Mouse (Mus musculus) left cerebral cortex, postnatal 14 days (tissue): ENCODE measurements around the gene Mfsd2a. TPM values are rescaled to one million over a fixed set of nuclear protein-coding genes. Genes with fewer than 3 reads are reported as not detected.

ENCODE experiments used
- DNase-seq, 2 experiments: peaks; one replicate each; pipeline ENCODE4 v3.0.0; 2021 to 2022; ENCODE audit warnings: low spot score in 2 of 2, mixed read lengths in 1 of 2
- intact Hi-C: fragments of 180-260 bp; cut with DNase I; formaldehyde crosslinking; loops from one replicate; pipeline ENCODE4 v1.15.1; 2025
- total RNA-seq, 2 experiments: library from RNA; stranded (reverse); gene quantifications; 2 replicates each; pipeline ENCODE4 v1.2.3; 2021

Gene Mfsd2a
- total RNA-seq, 2 experiments from 2014 or later, result 57.2 to 63.3 TPM

GRCm38 (mm10) chr4:122981930-122982329, 20.9 kb upstream of the Mfsd2a start:
- intact Hi-C loops, result loop anchor here (5.0 kb wide), 1 partner anchor 70 kb away; no protein-coding TSS in a partner anchor

DNA sequence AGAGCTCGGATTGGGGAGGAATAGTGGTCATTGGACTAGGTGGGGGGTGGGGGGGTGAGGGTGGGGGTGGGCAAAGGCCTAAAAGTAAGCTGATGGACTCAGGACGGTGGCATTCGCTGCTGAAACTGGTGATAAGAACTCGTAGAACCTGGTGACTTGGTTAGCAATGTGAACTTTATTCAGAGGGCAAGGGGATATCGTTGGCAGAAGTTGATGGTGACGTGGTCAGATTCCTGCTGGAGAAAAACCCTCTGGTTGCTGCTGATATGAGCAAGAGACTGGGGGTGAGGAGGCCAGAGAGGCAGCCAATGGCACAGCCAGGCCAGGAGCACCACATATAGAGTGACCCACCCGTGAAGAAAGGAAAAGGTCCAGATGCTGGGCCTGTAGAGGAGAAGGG, 20.2 kb upstream of the Mfsd2a start:
- DNase-seq, result no peak
- intact Hi-C loops, result loop anchor here (5.0 kb wide), 1 partner anchor 69 kb away; no protein-coding TSS in a partner anchor

More at GRCm38 (mm10) chr4:122981930-122982329, 20.9 kb upstream of the Mfsd2a start:
- no peak for DNase-seq

DNA sequence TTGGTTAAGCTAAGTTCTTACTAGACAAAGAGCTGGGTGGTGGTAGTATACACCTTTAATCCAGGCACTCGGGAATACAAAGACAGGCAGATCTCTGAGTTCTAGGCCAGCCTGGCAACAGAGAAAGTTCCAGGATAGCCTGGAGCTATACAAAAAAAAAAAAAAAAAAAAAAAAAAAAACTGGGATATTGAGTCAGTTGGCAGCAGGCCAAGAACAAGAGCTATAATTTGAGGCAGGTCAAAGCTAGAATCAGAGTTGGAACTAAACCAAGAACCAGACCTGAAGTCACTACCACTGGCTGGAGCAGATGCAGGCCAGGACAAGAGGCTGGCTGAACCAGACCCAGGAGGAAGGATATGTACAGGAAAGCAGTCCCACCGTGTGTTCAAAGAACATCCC, 19.7 kb upstream of the Mfsd2a start:
- no peak for DNase-seq
- intact Hi-C loops, result loop anchor here (5.0 kb wide), 1 partner anchor 68 kb away; no protein-coding TSS in a partner anchor

DNA sequence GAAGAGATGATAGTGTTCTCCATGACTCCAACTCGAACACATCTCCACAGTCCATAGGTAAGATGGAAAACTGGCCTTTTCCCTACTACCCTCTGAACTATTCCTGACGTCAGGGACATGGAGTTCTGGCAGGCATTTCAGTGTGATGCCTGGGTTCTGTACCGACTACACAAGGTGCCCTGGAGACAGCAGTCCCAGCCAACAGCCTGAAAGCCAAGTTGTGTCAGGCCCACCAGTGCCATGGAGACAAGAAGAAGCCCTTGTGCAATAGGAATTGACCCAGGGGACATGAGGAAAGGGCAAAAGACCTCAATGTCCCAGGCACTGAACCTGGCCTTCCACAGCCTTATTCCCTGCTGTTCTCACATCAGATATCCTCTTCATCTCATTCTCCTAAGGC, 18.8 kb upstream of the Mfsd2a start:
- DNase-seq, result no peak
- intact Hi-C loops, result loop anchor here (5.0 kb wide), 1 partner anchor 68 kb away; no protein-coding TSS in a partner anchor

GRCm38 (mm10) chr4:122978850-122979249, 17.9 kb upstream of the Mfsd2a start:
- intact Hi-C loops, result no loop called here
- no peak for DNase-seq

DNA sequence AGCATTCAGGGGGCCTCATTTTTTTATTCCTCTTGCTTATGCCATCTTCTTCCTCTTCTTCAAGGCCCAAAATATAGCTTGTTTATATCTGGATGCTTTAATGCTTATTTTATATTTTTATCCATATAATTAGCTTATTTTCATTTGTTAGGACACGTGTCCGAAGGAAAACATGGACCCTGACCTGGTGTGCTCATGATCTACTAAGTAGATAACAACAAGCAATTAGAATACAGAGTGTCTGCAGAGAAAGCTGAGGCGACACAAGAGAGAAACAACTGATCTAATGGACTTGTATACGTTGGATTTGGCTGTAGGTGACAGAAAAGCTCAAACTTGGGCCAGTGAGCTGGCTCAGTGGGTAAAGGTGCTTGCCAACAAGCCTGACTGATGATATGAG, 15.9 kb upstream of the Mfsd2a start:
- DNase-seq, result no peak
- intact Hi-C loops, result no loop called here

DNA sequence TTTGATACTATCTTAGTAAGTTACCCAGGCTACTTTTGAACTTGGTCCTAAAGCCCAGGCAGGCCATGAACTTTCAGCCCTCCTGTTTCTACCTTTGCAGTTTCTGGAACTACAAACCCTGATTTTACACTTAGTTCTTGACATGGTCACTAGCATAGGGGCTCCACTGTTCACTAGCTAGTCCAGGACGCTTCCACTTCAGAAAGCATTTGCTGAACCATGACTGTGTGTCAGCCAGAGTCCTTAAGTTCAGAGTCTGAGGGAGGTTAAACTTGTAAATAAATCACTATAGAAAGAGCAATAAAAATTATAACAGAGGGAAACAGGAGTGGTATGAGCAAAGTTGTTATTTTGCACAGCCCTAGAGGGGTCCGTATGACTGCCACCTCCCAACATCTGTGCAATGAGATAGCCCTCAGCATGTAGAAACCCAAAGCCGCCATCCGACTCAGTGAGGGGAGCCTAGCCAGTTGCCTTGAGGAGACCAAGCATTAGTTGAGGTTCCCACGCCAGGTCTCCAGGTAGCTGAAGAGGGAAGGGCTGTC, 14.1 kb upstream of the Mfsd2a start:
- DNase-seq, result no peak
- intact Hi-C loops, result no loop called here

- no peak for DNase-seq
- intact Hi-C loops, result no loop called here
These were observed 11.1 kb upstream of the Mfsd2a start for GRCm38 (mm10) chr4:122972056-122972455.

GRCm38 (mm10) chr4:122971646-122972045, 10.7 kb upstream of the Mfsd2a start:
- intact Hi-C loops, result no loop called here
- DNase-seq, result no peak

- DNase-seq, result no peak
- intact Hi-C loops, result no loop called here
These were observed 10.2 kb upstream of the Mfsd2a start for GRCm38 (mm10) chr4:122971191-122971590.

GRCm38 (mm10) chr4:122968106-122968505, 7.1 kb upstream of the Mfsd2a start:
- intact Hi-C loops, result no loop called here
- DNase-seq, result no peak

DNA sequence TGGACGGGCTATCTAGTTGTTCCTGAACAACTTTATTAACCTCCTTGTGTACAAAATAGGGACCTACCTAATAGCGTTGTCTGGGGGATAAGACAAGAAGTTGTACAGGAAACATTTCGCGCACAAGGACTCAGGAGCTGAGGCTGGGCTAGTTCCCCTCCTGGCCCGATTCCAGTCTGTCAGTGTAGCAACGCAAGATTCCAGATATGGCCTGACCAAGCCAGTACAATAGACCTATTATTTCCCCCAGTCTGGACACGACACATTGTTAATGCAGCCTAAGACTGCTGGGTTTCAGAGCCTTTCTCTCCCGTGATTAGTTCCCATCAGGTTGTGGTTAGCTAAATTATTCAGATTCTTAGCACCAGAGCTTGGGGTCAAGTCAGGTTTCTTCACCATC, 1.8 kb upstream of the Mfsd2a start:
- DNase-seq, result no peak
- intact Hi-C loops, result no loop called here

DNA sequence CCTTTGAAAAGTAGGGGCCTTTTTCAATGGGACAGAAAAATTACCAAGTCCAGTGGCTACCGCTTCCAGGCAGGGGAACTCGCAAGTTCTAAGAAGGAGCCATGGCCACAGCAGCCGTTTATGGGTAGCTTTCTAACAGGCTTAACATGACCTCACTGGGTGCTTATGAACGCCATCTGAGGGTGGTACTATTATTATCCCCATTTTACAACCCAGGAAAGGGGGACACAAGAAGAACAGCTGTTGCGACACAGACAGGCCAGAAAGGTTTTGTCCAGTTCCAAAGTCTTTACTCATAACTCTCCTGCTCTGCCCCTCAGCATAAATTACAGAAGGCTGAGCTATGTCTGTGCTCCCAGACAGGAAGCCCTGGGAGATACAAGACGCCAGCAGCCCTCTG, 601 bp upstream of the Mfsd2a start:
- no peak for DNase-seq
- intact Hi-C loops, result no loop called here

GRCm38 (mm10) chr4:122960321-122961099, 478 bp downstream of the Mfsd2a start:
- intact Hi-C loops, result no loop called here
- DNase-seq, result no peak

DNA sequence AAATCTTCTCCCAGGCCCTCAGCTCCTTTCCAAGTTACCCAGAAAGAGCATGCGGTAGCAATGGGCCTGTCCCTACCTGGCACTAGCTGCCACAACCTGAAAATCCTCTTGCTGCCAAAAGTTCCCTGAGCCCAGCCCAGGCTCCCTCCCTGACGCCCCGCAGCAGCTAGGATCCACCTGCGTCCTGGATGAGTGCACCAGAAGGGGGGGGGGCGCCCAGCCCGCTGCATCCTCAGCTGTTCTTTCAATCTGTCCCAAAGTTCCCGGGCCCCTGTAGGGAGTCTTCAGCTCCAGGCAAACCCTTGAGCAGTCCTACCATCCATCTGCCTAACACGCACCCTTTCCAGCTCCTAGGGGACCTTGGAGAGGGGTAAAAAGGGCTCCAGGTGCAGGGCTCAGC, 1.2 kb downstream of the Mfsd2a start:
- intact Hi-C loops, result no loop called here
- DNase-seq, result no peak

- intact Hi-C loops, result no loop called here
- DNase-seq, result peak; percentile 65 to 86
These were observed 2.4 kb downstream of the Mfsd2a start for GRCm38 (mm10) chr4:122958491-122959031.

- intact Hi-C loops, result no loop called here
- no peak for DNase-seq
These were observed 4.7 kb downstream of the Mfsd2a start for GRCm38 (mm10) chr4:122956301-122956700.

DNA sequence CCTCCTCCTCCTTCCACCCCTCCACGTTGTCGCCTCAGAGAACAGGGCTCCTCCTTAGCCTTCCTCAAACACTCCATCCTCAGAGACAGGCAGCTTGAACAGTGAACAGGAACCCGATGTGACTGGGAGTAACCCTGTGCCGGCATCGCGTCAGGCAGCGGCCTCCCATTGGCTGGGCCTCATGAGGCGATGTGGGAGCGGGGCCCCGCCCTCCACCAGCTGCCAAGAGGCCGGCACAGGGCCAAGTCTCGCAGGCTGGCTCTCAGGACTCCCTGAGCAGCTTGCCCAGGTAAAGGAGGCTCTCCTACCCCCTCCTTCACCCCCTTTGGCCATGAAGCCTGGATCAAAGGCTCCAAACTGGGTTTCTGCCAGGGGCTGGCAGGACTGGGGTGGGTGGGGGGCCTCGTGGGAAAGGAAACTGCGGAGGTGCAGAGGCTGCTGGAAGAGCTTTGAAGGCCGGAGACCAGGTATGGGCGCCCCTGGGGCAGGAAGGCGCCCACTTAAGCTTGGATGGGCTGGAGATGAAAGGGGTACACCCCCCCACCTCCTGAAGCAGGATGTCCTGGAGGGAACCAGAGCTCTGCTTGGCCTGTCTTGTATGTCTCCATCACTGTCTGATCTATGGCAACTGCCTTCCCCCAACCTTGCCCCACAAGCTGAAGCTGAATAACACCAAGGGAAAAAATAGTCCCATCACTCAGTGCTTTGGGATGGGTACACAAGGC, 5.4 kb downstream of the Mfsd2a start:
- peak; percentile 89 to 91 for DNase-seq
- intact Hi-C loops, result no loop called here

DNA sequence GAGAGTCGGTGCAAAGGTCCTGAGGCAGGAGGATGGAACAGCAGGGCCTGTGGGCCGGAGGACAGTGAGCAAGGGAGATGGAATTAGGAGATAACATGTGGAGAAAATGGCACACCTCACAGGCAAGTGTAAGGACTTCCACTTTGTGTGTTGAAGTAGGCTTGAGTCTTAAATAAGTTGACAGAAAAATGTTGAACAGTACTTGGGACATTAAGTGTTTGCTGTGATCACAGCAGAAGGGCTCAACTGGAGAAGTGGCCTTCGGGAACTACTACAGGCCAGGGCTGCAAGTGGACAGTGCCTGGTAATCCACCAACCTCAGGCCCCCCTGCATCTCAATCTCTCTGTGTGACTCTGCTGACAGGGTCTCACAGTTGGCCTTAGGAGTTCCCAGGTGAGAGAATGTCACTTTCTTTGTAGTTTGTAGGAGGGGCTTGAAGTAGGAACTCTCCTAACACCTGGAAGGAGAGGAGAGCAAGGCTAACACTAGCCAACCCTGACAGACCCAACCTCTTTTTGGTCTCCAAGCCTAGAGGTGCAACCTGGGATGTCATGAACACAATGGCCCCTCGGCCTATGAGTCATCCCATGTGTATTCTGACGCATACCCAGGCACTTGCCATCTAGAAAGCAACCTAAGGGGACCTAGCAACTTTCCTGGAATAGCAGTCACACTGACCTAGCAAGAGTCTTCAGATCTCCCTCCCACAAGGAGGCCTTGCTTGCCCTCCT, 6.1 kb downstream of the Mfsd2a start:
- intact Hi-C loops, result no loop called here
- no peak for DNase-seq

GRCm38 (mm10) chr4:122949096-122949495, 11.9 kb downstream of the Mfsd2a start:
- no peak for DNase-seq
- intact Hi-C loops, result no loop called here
